Mouse (Mus musculus) embryonic stem cell, embryonic (primary cell): ENCODE data around the gene Wdr41.

Experiments used
- CTCF ChIA-PET, 4 experiments: fragments of 300-600 bp in 2 of 4; fragments of 350-600 bp in 2 of 4; sonication (Branson Sonifier 250); formaldehyde crosslinking; loops; one replicate each; lab custom pipeline; 2022; ENCODE audit warnings: inconsistent platforms in 2 of 4; lab: Charles Lee
- POLR2A ChIA-PET, 4 experiments: fragments of 300-600 bp in 2 of 4; fragments of 350-600 bp in 2 of 4; sonication (Branson Sonifier 250); formaldehyde crosslinking; loops; one replicate each; lab custom pipeline; 2022; ENCODE audit warnings: antibody characterized with exemption in 4 of 4, inconsistent platforms in 1 of 4; lab: Charles Lee

The Wdr41 gene

DNA sequence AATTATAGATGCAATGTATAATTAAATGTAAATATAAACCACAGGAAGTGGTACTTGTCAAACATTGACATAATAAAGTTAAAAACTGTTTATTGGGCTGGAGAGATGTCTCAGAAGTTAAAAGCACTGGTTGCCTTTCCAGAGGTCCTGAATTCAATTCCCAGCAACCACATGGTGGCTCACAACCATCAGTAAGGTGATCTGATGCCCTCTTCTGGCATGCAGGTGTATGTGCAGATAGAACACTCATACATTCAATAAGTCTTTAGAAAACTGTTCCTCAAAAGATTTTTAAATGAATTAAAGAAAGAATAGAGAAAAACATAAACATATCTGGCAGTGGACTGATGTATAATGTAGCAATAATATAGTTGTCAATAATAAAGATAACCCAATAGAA, 94.1 kb downstream of the Wdr41 start:
- POLR2A ChIA-PET: no interaction called here
- CTCF ChIA-PET: interaction anchor here in 3 of 4 experiments (0.6 to 1.4 kb wide), 6 partner anchors 17 to 619 kb away, joined by 3 to 13 read pairs (median 4); no protein-coding TSS in a partner anchor
